Mouse (Mus musculus) midbrain, embryonic 11.5 days (tissue): Measurements from ENCODE around the gene N6amt1. TPM values are rescaled to one million over a fixed set of nuclear protein-coding genes. Genes with fewer than 3 reads are reported as not detected.

Experiments used
- ATAC-seq: fragments of 200-750 bp; cut with Nextera tagmentation; 2 replicates; pipeline ENCODE4 v1.8.0; 2017; ENCODE audit warnings: moderate TSS enrichment, moderate library complexity; ENCODE audit not compliant: low FRiP score
- DNase-seq: peaks from one replicate; pipeline ENCODE4 v3.0.0; 2015; ENCODE audit warnings: low spot score; ENCODE audit errors: missing footprints
- H3K27ac ChIP-seq: fragments of 300-500 bp; sonication (generic); 2 replicates; pipeline ENCODE4 v1.5.1; 2014; ENCODE audit warnings: low read depth, low read length
- H3K27me3 ChIP-seq: fragments of 300-500 bp; sonication (generic); 2 replicates; pipeline ENCODE4 v1.6.1; 2014; ENCODE audit warnings: mild to moderate bottlenecking, low read length, moderate library complexity, mixed read lengths; ENCODE audit not compliant: control insufficient read depth, insufficient read depth
- H3K36me3 ChIP-seq: fragments of 300-500 bp; sonication (generic); 2 replicates; pipeline ENCODE4 v1.6.1; 2014; ENCODE audit warnings: mild to moderate bottlenecking, low read length, moderate library complexity, mixed read lengths; ENCODE audit not compliant: control insufficient read depth, insufficient read depth
- H3K4me1 ChIP-seq: fragments of 300-500 bp; sonication (generic); 2 replicates; pipeline ENCODE4 v1.6.1; 2014; ENCODE audit warnings: low read length; ENCODE audit not compliant: control insufficient read depth, insufficient read depth
- H3K4me2 ChIP-seq: fragments of 300-500 bp; sonication (generic); 2 replicates; pipeline ENCODE4 v1.6.1; 2014; ENCODE audit warnings: mild to moderate bottlenecking, moderate library complexity
- H3K4me3 ChIP-seq: fragments of 300-500 bp; sonication (generic); 2 replicates; pipeline ENCODE4 v1.5.1; 2014; ENCODE audit warnings: low read depth, low read length
- H3K9ac ChIP-seq: fragments of 300-500 bp; sonication (generic); 2 replicates; pipeline ENCODE4 v1.6.1; 2014; ENCODE audit warnings: low read length
- H3K9me3 ChIP-seq: fragments of 300-500 bp; sonication (generic); 2 replicates; pipeline ENCODE4 v1.6.1; 2016; ENCODE audit warnings: low read length; ENCODE audit not compliant: control insufficient read depth
- WGBS: fragments of 180-500 bp; shearing (Covaris S2); extraction: QIAGEN DNeasy Blood & Tissue Kit; methylation state at CpG from one replicate; pipeline ENCODE4 v1.1.7; 2014; 5-methylcytosine and 5-hydroxymethylcytosine counted together
- polyA plus RNA-seq: library from polyadenylated mRNA; unstranded; fragments of >200 nt; fragmentation: Nextera tagmentation; extraction: Ambion mirVana; gene quantifications from 2 replicates; pipeline ENCODE4 v1.2.1, GENCODE M21; 2014

N6amt1 gene
- polyA plus RNA-seq, 1 experiment from 2014 or later = 14.7 TPM

- ATAC-seq = no peak
- peaks cover 4% of the 10 kb centered on the region for H3K36me3 ChIP-seq
- H3K4me3 ChIP-seq = no peak overlapping the region
- DNase-seq = no peak
- no peak overlapping the region for H3K27ac ChIP-seq
- no peaks in the 10 kb centered on the region for H3K4me1 ChIP-seq
- no peak overlapping the region for H3K4me2 ChIP-seq
- no peaks in the 10 kb centered on the region for H3K27me3 ChIP-seq
- no peak overlapping the region for H3K9ac ChIP-seq
- H3K9me3 ChIP-seq = no peaks in the 10 kb centered on the region
- WGBS = 89% methylated on average over 4 of the region's 4 CpGs
Measured at GRCm38 (mm10) chr16:87364231-87364630, 10.2 kb downstream of the N6amt1 start.

- H3K4me3 ChIP-seq = no peak overlapping the region
- H3K36me3 ChIP-seq = peaks cover 4% of the 10 kb centered on the region
- no peak overlapping the region for H3K9ac ChIP-seq
- 93% methylated on average over 10 of the region's 10 CpGs for WGBS
- DNase-seq = no peak
- no peak overlapping the region for H3K4me2 ChIP-seq
- H3K27ac ChIP-seq = no peak overlapping the region
- ATAC-seq = no peak
- no peaks in the 10 kb centered on the region for H3K4me1 ChIP-seq
- H3K27me3 ChIP-seq = no peaks in the 10 kb centered on the region
- no peaks in the 10 kb centered on the region for H3K9me3 ChIP-seq
Measured at GRCm38 (mm10) chr16:87366035-87366434, 12.1 kb downstream of the N6amt1 start.

DNA sequence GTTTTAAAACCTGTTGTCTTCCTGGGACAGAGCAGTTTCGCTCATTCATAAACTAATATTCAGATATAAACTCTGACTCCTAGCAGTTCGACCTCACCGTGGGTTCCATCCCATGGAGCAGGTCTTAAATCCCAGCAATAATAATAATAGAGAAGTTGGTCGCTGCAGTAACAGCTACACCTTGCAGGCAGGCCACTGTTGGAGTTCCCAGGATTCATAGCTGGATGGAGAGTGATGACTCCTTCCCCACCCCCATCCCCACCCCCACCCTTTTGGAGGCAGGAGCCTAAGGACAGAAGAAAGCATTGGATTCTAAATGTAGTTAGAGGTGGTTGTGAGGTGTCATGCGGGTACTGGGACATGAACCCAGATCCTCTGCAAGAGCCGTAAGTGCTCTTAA, 12.5 kb downstream of the N6amt1 start:
- Histone ChIP-seq H3K4me1 (no peaks in the 10 kb centered on the region), H3K36me3 (peaks cover 4% of the 10 kb centered on the region), H3K9me3 (no peaks in the 10 kb centered on the region), H3K9ac (no peak overlapping the region), H3K27me3 (no peaks in the 10 kb centered on the region), H3K4me2 (no peak overlapping the region), H3K4me3 (no peak overlapping the region), H3K27ac (no peak overlapping the region)
- DNase-seq = peak; percentile 31
- 95% methylated on average over 6 of the region's 6 CpGs for WGBS
- no peak for ATAC-seq

DNA sequence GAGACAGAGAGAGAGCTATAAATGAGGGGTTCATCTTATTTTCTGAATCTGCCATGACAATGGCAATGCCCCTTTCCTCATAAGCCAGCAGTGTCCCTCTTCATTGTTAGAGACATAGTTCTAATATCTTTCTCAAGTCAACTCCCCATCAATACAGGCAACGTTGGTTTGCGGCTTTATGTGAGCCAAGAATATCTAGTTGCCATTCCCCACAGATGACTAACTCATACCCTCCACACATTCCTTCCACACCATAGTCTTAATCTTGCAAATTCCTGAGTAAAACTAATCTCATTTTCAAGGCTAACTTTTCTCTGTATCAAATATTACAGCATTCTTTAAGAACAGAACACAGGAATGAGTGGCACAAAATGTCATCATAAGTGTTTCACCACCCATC, 29.0 kb downstream of the N6amt1 start:
- DNase-seq (no peak), ATAC-seq (no peak)
- H3K4me2 ChIP-seq = no peak overlapping the region
- 85% methylated on average over 2 of the region's 2 CpGs for WGBS
- no peak overlapping the region for H3K4me3 ChIP-seq
- H3K9me3 ChIP-seq = no peaks in the 10 kb centered on the region
- H3K36me3 ChIP-seq = peaks cover 33% of the 10 kb centered on the region; the same call in 1 of the 2 replicates
- H3K9ac ChIP-seq = no peak overlapping the region
- H3K27ac ChIP-seq = no peak overlapping the region
- no peaks in the 10 kb centered on the region for H3K4me1 ChIP-seq
- H3K27me3 ChIP-seq = no peaks in the 10 kb centered on the region

DNA sequence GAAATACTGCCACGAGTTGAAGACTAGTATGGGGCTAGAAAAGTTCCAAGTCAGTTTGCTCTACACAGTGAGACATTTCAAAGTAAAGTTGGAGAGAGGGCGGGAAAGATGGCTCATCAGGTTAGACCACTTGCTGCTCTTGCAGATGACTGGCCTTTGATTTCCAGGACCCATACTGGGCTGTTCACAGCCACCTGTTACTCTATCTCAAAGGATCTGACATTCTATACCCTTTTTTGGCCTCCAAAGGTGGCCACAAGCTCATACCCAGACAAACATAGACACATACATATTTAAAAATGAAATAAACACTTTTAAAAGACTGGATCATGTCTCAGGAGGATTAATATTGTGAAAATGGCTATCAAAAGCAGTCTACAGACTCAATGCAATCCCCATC, 30.4 kb downstream of the N6amt1 start:
- Histone ChIP-seq H3K9ac (no peak overlapping the region), H3K9me3 (no peaks in the 10 kb centered on the region), H3K4me2 (no peak overlapping the region), H3K27ac (no peak overlapping the region), H3K27me3 (no peaks in the 10 kb centered on the region), H3K36me3 (peaks cover 29% of the 10 kb centered on the region; the same call in 1 of the 2 replicates), H3K4me1 (no peaks in the 10 kb centered on the region), H3K4me3 (no peak overlapping the region)
- ATAC-seq (no peak), DNase-seq (no peak)
- 83% methylated on average over 2 of the region's 2 CpGs for WGBS

DNA sequence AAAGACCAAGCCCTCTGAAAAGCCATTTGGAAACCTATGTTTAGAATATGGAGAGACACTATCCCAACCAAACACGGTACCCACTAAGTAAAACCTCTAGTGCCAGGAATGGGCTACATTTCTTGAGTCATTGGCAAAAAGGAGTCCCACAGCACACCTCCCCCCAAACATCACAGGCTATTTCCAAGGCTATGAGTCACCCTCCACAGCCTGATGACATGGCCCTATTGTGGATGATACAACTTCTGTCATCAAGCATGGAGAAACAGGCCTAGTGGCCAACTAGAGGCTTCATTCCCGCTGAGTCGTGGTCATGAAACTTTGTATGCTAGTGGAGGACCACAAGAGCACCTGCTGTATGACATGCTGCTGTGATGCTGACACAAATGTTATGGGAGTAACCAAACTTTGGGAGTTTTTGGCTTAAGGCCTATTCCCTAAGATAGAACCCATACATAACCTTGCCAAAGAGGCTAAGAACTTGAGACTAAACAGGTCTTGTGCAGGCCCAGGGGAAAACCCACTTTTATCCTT, 33.5 kb downstream of the N6amt1 start:
- ATAC-seq = no peak
- H3K27ac ChIP-seq = no peak overlapping the region
- WGBS = 93% methylated on average over 3 of the region's 3 CpGs
- H3K9ac ChIP-seq = no peak overlapping the region
- no peak for DNase-seq
- H3K27me3 ChIP-seq = no peaks in the 10 kb centered on the region
- H3K4me1 ChIP-seq = no peaks in the 10 kb centered on the region
- H3K36me3 ChIP-seq = peaks cover 7% of the 10 kb centered on the region; the same call in 1 of the 2 replicates
- no peaks in the 10 kb centered on the region for H3K9me3 ChIP-seq
- no peak overlapping the region for H3K4me3 ChIP-seq
- no peak overlapping the region for H3K4me2 ChIP-seq

DNA sequence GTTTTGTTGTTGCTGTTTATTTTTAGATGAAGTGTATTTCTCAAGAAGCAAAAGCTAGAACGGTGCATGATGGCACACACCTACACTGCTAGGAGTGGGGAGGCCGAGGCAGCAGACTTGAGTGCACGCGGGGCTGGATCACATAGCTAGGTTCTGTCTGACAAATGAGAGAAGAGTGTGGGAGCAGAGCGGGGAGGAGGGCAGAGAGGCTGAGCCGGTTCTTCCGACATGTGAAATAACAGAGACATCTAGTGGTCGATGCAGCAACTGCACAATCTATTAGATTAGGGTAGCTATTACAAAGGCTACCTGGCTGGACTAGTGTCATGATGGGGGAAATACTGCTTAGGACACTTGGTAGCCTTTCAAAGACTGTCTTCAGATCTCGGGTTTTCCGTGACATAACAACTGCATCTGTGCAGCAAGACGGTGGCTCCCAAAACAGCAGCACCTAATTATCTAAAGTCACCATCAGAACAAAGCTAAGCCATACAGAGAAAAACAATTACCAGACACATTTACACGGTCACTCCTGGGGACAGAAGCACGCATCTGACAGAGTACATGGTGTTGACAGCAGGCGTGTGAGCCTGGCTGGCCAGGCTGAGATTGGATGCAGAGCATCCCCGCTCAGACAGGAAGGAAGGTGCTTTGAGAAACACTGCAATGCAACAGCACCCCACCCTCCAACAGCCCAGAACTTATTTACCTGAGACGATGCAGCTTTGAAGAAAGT, 40.0 kb downstream of the N6amt1 start:
- Histone ChIP-seq H3K27me3 (no peaks in the 10 kb centered on the region), H3K4me1 (no peaks in the 10 kb centered on the region), H3K27ac (no peak overlapping the region), H3K36me3 (peaks cover 12% of the 10 kb centered on the region; the same call in 1 of the 2 replicates), H3K9ac (no peak overlapping the region), H3K4me2 (no peak overlapping the region), H3K4me3 (no peak overlapping the region), H3K9me3 (no peaks in the 10 kb centered on the region)
- ATAC-seq (peak; percentile 87), DNase-seq (peak; percentile 96)
- WGBS = 59% methylated on average over 16 of the region's 16 CpGs

DNA sequence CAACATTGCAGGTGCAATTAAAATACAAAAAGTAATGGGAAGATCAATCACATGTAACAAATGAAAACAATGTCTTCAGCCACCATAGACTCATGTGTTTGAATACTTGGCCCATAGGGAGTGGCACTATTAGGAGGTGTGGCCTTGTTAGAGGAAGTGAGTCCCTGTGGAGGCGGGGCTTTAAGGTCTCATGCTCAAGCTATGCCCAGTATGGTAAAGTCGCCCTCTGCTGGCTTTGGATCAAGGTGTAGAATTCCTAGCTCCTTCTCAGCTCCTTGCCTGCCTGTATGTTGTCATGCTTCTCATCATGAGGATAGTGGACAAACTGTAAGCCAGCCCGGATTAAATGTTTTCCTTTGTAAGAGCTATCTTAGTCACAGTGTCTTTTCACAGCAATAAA, 51.0 kb downstream of the N6amt1 start:
- Histone ChIP-seq H3K27ac (no peak overlapping the region), H3K9me3 (no peaks in the 10 kb centered on the region), H3K4me2 (no peak overlapping the region), H3K9ac (no peak overlapping the region), H3K27me3 (no peaks in the 10 kb centered on the region), H3K4me3 (no peak overlapping the region), H3K4me1 (no peaks in the 10 kb centered on the region), H3K36me3 (peaks cover 11% of the 10 kb centered on the region)
- ATAC-seq = no peak
- 94% methylated on average over 3 of the region's 3 CpGs for WGBS
- no peak for DNase-seq
